Mouse (Mus musculus) inflammation-experienced regulatory T-cells, adult 6 months (primary cell): ENCODE measurements at regions not wholly inside any gene's neighbourhood (a gene's known extent, or its start where the extent isn't known, plus 50 kb on each side); places are given as distances from the start of the nearest gene placed in this dataset.
"Not testable (repeated sequence)": the region's sequence is repeated elsewhere in the genome, so short reads cannot be mapped to it uniquely, and the experiment has no call there.

Experiments
- ATAC-seq: one replicate; pipeline ENCODE4 v1.8.0; 2017

GRCm38 (mm10) chr14:61757086-61757822 lies 150.0 kb downstream of the Kcnrg start:
- ATAC-seq: no peak

GRCm38 (mm10) chr14:61757823-61758175 lies 150.5 kb downstream of the Kcnrg start:
- ATAC-seq: no peak

- ATAC-seq: no peak
Measured at GRCm38 (mm10) chr14:61758586-61758985, 151.3 kb downstream of the Kcnrg start.

GRCm38 (mm10) chr14:61760176-61760575 lies 152.9 kb downstream of the Kcnrg start:
- not testable (repeated sequence) for ATAC-seq

- no peak for ATAC-seq
Measured at GRCm38 (mm10) chr14:61762076-61762475, 154.8 kb downstream of the Kcnrg start.

GRCm38 (mm10) chr14:61769881-61770280 lies 162.6 kb downstream of the Kcnrg start:
- peak; percentile 81 for ATAC-seq

GRCm38 (mm10) chr14:61774171-61774570 lies 166.9 kb downstream of the Kcnrg start:
- no peak for ATAC-seq

- ATAC-seq: peak; percentile 92
Measured at GRCm38 (mm10) chr14:61778618-61779017, 171.4 kb downstream of the Kcnrg start.

GRCm38 (mm10) chr14:61783206-61783605 lies 175.9 kb downstream of the Kcnrg start:
- no peak for ATAC-seq

- ATAC-seq: no peak
Measured at GRCm38 (mm10) chr14:61784609-61785008, 177.4 kb downstream of the Kcnrg start.

GRCm38 (mm10) chr14:61786031-61786430 lies 178.8 kb downstream of the Kcnrg start:
- no peak for ATAC-seq

GRCm38 (mm10) chr14:61787746-61788145 lies 180.5 kb downstream of the Kcnrg start:
- peak; percentile 96 for ATAC-seq

- no peak for ATAC-seq
Measured at GRCm38 (mm10) chr14:61788998-61789790, 181.9 kb downstream of the Kcnrg start.

GRCm38 (mm10) chr14:61795976-61796645 lies 188.9 kb downstream of the Kcnrg start:
- no peak for ATAC-seq

- ATAC-seq: no peak
Measured at GRCm38 (mm10) chr14:61796671-61797070, 189.4 kb downstream of the Kcnrg start.

- no peak for ATAC-seq
Measured at GRCm38 (mm10) chr14:61803421-61803925, 196.2 kb downstream of the Kcnrg start.

GRCm38 (mm10) chr14:61805433-61805832 lies 198.2 kb downstream of the Kcnrg start:
- ATAC-seq: peak; percentile 25

- ATAC-seq: no peak
Measured at GRCm38 (mm10) chr14:61808193-61808592, 200.9 kb downstream of the Kcnrg start.

- ATAC-seq: no peak
Measured at GRCm38 (mm10) chr14:61809716-61810437, 202.6 kb downstream of the Kcnrg start.

- ATAC-seq: no peak
Measured at GRCm38 (mm10) chr14:61810836-61811235, 203.6 kb downstream of the Kcnrg start.

GRCm38 (mm10) chr14:61817711-61818110 lies 210.5 kb downstream of the Kcnrg start:
- ATAC-seq: no peak

- ATAC-seq: peak; percentile 75
Measured at GRCm38 (mm10) chr14:61818365-61818764, 211.1 kb downstream of the Kcnrg start.

- peak; percentile 29 for ATAC-seq
Measured at GRCm38 (mm10) chr14:61819251-61819650, 212.0 kb downstream of the Kcnrg start.
